Mouse (Mus musculus): Measurements from ENCODE around the gene Galnt10.

- TF ChIP-seq CTCF (IDR thresholded peaks at IDR 0.05; ENCODE audit: low read depth, low read length) (no peak), GATA1 (IDR thresholded peaks at IDR 0.05; ENCODE audit: borderline replicate concordance, low read length) (no peak), POLR2AphosphoS5 (IDR thresholded peaks at IDR 0.05; ENCODE audit: insufficient replicate concordance, low read depth, low read length) (no peak)
Observed at GRCm38 (mm10) chr11:57672995-57673394, 27.8 kb downstream of the Galnt10 start.

All from G1E (cell line).